Mouse (Mus musculus) heart, adult 2 months (tissue): ENCODE data around the gene Ccne1.

ENCODE experiments used
- CTCF ChIP-seq: fragments of 200-600 bp; IDR thresholded peaks from 2 replicates; pipeline ENCODE4 v1.8.1; 2022; ENCODE audit warnings: antibody characterized with exemption, mild to moderate bottlenecking, moderate library complexity
- EP300 ChIP-seq: fragments of 200-500 bp; IDR thresholded peaks from 2 replicates; pipeline ENCODE4 v1.6.1; 2011; ENCODE audit warnings: low read depth, low read length, control low read depth; ENCODE audit not compliant: insufficient read depth
- POLR2A ChIP-seq: fragments of 200-500 bp; IDR thresholded peaks from 2 replicates; pipeline ENCODE4 v1.6.1; 2011; ENCODE audit warnings: mild to moderate bottlenecking, low read depth, low read length, control low read depth; ENCODE audit not compliant: insufficient read depth

DNA sequence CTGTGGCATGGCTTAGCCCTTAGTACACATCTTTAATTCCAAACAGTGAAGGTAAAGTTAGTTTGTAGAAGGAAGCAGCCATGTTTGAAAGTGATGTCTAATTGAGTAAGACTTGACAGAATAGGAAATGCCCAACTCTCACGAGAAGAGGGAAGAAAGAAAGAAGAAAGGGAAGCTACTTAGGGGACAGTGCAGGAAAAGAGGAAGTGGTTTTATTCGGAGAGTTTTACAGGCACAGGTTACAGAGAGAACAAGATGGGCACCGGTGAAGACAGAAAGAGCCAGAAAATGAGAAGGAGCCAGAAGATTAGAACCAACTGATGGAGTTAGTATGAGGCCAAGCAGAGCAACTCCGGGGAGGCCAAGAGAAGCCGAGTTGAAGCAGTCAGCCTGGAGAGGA, 48.5 kb upstream of the Ccne1 start:
- TF ChIP-seq POLR2A (no peak), CTCF (no peak), EP300 (no peak)
